Mouse (Mus musculus): ENCODE results near the gene Kif9.

Kif9 gene

GRCm38 (mm10) chr9:110525737-110526136 lies 49.0 kb downstream of the Kif9 start:
- DNase-seq (ENCODE audit: extremely low read depth, insufficient read length, low spot score) = no peak

DNA sequence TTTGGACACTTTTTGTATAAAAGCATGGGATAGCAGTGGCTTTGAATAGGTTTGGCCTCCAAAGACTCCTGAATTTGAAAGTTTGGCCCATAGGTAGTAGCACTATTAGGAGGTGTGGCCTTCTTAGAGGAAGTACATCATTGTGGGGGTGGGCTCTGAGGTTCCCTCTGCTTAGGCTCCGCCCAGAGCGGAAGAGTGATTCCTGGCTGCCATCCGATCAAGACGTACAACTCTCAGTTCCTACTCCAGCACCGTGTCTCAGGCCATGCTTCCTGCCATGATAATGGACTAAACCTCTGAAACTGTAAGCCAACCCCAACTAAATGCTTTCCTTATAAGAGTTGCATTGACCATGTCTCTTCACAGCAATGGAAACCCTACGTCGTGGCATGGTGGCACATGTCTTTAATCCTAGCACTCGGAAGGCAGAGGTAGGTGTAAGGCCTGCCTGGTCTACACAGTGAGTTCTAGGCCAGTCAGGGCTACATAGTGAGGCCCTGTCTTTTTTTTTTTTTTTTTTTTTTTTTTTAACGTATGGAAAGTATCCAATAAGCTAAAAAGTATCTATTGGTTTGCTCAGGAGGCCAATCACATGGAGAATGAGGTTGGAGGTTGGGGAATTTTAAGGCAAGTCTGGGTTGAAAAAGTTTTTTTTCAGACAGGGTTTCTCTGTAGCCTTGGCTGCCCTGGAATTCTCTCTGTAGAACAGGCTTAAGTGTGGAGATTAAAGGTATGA lies 52.4 kb downstream of the Kif9 start:
- peak; percentile 22 for DNase-seq (ENCODE audit: extremely low read depth, insufficient read length, low spot score)

- DNase-seq (ENCODE audit: extremely low read depth, insufficient read length, low spot score) = no peak
Observed at GRCm38 (mm10) chr9:110530650-110531049, 53.9 kb downstream of the Kif9 start.

GRCm38 (mm10) chr9:110531151-110531791 lies 54.5 kb downstream of the Kif9 start:
- DNase-seq (ENCODE audit: extremely low read depth, insufficient read length, low spot score) = peak; percentile 26

DNA sequence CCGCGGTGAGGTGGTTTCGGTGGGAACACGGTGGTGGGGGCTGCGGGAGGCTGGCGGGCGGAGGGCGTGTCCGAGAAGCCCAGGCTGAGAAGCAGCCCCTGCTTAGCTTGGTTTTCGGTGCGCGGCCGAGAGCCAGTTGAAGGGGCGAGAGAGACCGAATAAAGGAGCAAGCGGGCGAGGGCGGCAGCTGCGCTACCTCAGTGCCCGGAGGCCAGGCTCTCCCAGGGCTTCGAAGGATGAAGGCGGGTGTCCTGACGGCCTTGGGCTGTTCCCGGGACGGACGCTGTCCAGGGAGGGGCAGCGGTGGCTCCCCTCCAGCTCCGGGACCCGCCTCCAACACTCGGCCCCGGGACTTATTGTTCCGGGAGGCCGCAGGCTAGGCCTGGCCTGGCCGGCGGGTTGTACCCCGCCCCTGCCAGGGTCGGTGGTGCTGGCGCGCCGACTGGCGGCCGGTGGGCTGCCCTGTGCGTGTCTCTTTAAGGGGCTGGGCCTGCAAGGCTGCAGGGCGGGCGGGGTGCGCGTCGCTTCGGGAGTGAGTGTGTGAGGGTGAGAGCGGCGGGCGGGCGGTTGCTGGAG lies 55.2 kb downstream of the Kif9 start:
- peak; percentile 99 for DNase-seq (ENCODE audit: extremely low read depth, insufficient read length, low spot score)

GRCm38 (mm10) chr9:110532538-110533291 lies 56.0 kb downstream of the Kif9 start, which contains the start of gene Setd2:
Gene Setd2 (plus strand): TSS chr9:110532597.
- DNase-seq (ENCODE audit: extremely low read depth, insufficient read length, low spot score) = peak; percentile 79

DNA sequence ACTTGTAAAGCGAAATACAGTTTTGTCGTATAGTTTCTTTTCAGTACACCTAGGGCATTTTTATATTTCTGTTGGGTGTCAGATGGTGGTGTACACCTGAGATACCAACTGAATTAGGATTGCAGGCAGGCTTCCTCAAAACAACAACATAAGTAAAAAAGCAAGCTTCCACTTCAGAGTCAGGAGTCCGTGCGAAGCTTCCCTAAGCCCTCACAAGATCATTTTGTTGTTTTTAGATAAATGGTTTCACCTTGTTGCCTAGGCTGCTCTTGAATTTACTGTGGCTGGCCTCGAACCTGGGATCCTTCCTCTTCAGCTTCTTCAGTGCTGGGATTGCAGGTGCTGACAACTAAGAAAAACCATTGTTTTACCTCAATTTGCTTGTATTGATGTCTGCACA lies 56.9 kb downstream of the Kif9 start:
- no peak for DNase-seq (ENCODE audit: extremely low read depth, insufficient read length, low spot score)

- DNase-seq (ENCODE audit: extremely low read depth, insufficient read length, low spot score) = no peak
Observed at GRCm38 (mm10) chr9:110535114-110535513, 58.4 kb downstream of the Kif9 start.

DNA sequence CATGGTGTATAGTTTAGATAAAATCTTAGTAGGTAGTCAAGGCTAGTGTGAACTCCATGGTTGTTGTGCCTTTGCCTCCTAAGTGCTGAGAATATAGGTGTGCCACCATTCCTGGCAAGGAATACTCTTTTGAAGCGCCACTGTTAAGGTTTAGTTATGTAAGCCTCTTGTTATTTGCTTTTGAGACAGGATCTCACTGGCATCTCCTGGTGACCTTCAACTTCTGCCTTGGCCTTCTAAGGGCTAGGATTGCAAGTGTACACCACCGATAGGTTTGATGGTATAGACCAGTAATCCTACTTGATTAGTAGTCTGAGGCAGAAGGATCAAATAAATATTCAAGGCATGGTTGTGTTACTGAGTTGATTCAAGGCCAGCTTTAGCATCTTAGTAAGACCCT lies 59.9 kb downstream of the Kif9 start:
- DNase-seq (ENCODE audit: extremely low read depth, insufficient read length, low spot score) = no peak

GRCm38 (mm10) chr9:110538511-110538910 lies 61.8 kb downstream of the Kif9 start:
- no peak for DNase-seq (ENCODE audit: extremely low read depth, insufficient read length, low spot score)

- DNase-seq (ENCODE audit: extremely low read depth, insufficient read length, low spot score) = no peak
Observed at GRCm38 (mm10) chr9:110541988-110542387, 65.2 kb downstream of the Kif9 start.

- no peak for DNase-seq (ENCODE audit: extremely low read depth, insufficient read length, low spot score)
Observed at GRCm38 (mm10) chr9:110548261-110548660, 71.5 kb downstream of the Kif9 start.

GRCm38 (mm10) chr9:110568309-110568708 lies 91.6 kb downstream of the Kif9 start:
- no peak for DNase-seq (ENCODE audit: extremely low read depth, insufficient read length, low spot score)
